In genomic region chr12:33592938-33593337, GRCm38 (mm10) we compare ENCODE assay signal across 9 mouse cellular contexts.
DNase-seq lines count a peak whose midpoint lies in the region; ATAC-seq and TF ChIP-seq lines count a peak whose summit lies in the region.
"Had no signal": no experiment of that assay in that cellular context is flagged by ENCODE, and none has a peak within 500 bp of the region (broad histone marks: within the 10 kb centered on the region; RNA-seq: fewer than 3 reads in every experiment).

No protein-coding gene starts in this region.

- no peaks in the 10 kb centered on the region for H3K36me3 ChIP-seq in intestine, embryonic 14.5 days (ENCODE audit: control insufficient read depth, insufficient read depth, low read length)
- H3K36me3 ChIP-seq in neural tube, embryonic 14.5 days (ENCODE audit: control insufficient read depth, insufficient read depth, low read length) = no peaks in the 10 kb centered on the region

- H3K9me3 ChIP-seq in intestine, embryonic 14.5 days (ENCODE audit: control insufficient read depth, low read length) = no peaks in the 10 kb centered on the region
- H3K9me3 ChIP-seq in neural tube, embryonic 14.5 days (ENCODE audit: control insufficient read depth, low read length) = no peaks in the 10 kb centered on the region

- intact Hi-C loops in left cerebral cortex, adult 2 months (cut with DNase I) = no loop called here
- intact Hi-C loops in left cerebral cortex, postnatal 36 days (cut with DNase I) = no loop called here
- intact Hi-C loops in gastrocnemius, postnatal 36 days (cut with DNase I) = no loop called here

- no peaks in the 10 kb centered on the region for H3K27me3 ChIP-seq in intestine, embryonic 14.5 days (replicated peaks; ENCODE audit: control insufficient read depth, insufficient read depth, low read length)
- no peaks in the 10 kb centered on the region for H3K27me3 ChIP-seq in neural tube, embryonic 14.5 days (ENCODE audit: control insufficient read depth, insufficient read depth, low read length)

- no peak for TF ChIP-seq CTCF in left cerebral cortex, adult 2 months (IDR thresholded peaks at IDR 0.05)

- H3K4me3 ChIP-seq in left cerebral cortex, adult 2 months = 0 out of 2 replicates have a peak overlapping the region, but pooled peaks have one; percentile 16
- 0 out of 2 replicates have a peak overlapping the region, but pooled peaks have one; percentile 11 for H3K4me3 ChIP-seq in intestine, embryonic 14.5 days (ENCODE audit: low read depth, low read length)
- no peak overlapping the region for H3K4me3 ChIP-seq in neural tube, embryonic 14.5 days (ENCODE audit: low read depth, low read length)

- whole genome bisulfite sequencing in intestine, embryonic 14.5 days = 22% methylated on average over 17 of the region's 17 CpGs
- WGBS in neural tube, embryonic 14.5 days = 48% methylated on average over 17 of the region's 17 CpGs

- H3K4me2 ChIP-seq in intestine, embryonic 14.5 days (ENCODE audit: low read length) = peak overlapping the region; percentile 45
- H3K4me2 ChIP-seq in neural tube, embryonic 14.5 days (ENCODE audit: low read depth, low read length) = peak overlapping the region; percentile 21; the same call in 1 of the 2 replicates

- H3K27ac ChIP-seq in left cerebral cortex, adult 2 months = no peak overlapping the region
- no peak overlapping the region for H3K27ac ChIP-seq in intestine, embryonic 14.5 days (ENCODE audit: low read depth)
- no peak overlapping the region for H3K27ac ChIP-seq in neural tube, embryonic 14.5 days (ENCODE audit: low read depth, low read length)

- no peak overlapping the region for H3K9ac ChIP-seq in intestine, embryonic 14.5 days (ENCODE audit: low read length)
- H3K9ac ChIP-seq in neural tube, embryonic 14.5 days (replicated peaks; ENCODE audit: low read depth, low read length) = no peak overlapping the region

- peaks cover 12% of the 10 kb centered on the region for H3K4me1 ChIP-seq in intestine, embryonic 14.5 days (replicated peaks; ENCODE audit: control insufficient read depth, insufficient read depth, low read length)
- no peaks in the 10 kb centered on the region; the same call in 1 of the 2 replicates for H3K4me1 ChIP-seq in neural tube, embryonic 14.5 days (ENCODE audit: control insufficient read depth, insufficient read depth, low read length)

- no peak; the same call in 1 of the 2 replicates for ATAC-seq in intestine, embryonic 14.5 days (replicated peaks; ENCODE audit: low FRiP score, low TSS enrichment, low read depth)
- peak; percentile 61; the same call in 1 of the 2 replicates for ATAC-seq in neural tube, embryonic 14.5 days (ENCODE audit: low read depth)

- peak; percentile 12 for DNase-seq in adrenal gland, postnatal 10 days
- no peak for DNase-seq in adrenal gland, postnatal 25 days
- no peak for DNase-seq in left cerebral cortex, adult 2 months (ENCODE audit: extremely low spot score in 1 of 2, low spot score in 2 of 2)
- DNase-seq in left cerebral cortex, postnatal 36 days (ENCODE audit: low spot score in 2 of 2) = no peak
- DNase-seq in intestine, embryonic 14.5 days (ENCODE audit: low spot score) = peak; percentile 52
- DNase-seq in spleen, postnatal 4 days (ENCODE audit: low spot score in 2 of 2) = no peak
- no peak for DNase-seq in gastrocnemius, postnatal 36 days
- DNase-seq: gastrocnemius, postnatal 25 days had no signal

Comparison
In these comparisons a context has a peak if more than half of its experiments do, and no peak if none do; other contexts are left out.
1. DNase-seq: peak in adrenal gland, postnatal 10 days (single experiment) and intestine, embryonic 14.5 days (single experiment); none in adrenal gland, postnatal 25 days (single experiment), left cerebral cortex, adult 2 months (0 of 2), left cerebral cortex, postnatal 36 days (0 of 2), spleen, postnatal 4 days (0 of 2) and gastrocnemius, postnatal 36 days (0 of 2).